Mouse (Mus musculus) G1E (cell line): Measurements from ENCODE around the gene Ccdc127. TPM values are rescaled to one million over a fixed set of nuclear protein-coding genes. Genes with fewer than 3 reads are reported as not detected.

Source experiments
- ATAC-seq: 2 replicates; pipeline ENCODE4 v1.8.0; 2016; ENCODE audit warnings: mild to moderate bottlenecking; ENCODE audit not compliant: insufficient number of reproducible peaks, poor library complexity, low FRiP score, severe bottlenecking; ENCODE audit errors: extremely low read depth
- DNase-seq: peaks from one replicate; pipeline ENCODE4 v3.0.0; 2012; ENCODE audit warnings: low spot score
- H3K27me3 ChIP-seq: 2 replicates; pipeline ENCODE4 v1.6.1; 2012; ENCODE audit warnings: mild to moderate bottlenecking, low read length, inconsistent platforms; ENCODE audit not compliant: insufficient read depth
- H3K36me3 ChIP-seq: replicated peaks from 2 replicates; pipeline ENCODE3; 2012; ENCODE audit warnings: mild to moderate bottlenecking, inconsistent platforms
- H3K4me1 ChIP-seq: 2 replicates; pipeline ENCODE4 v1.6.1; 2012; ENCODE audit warnings: low read depth, low read length, inconsistent platforms, mixed read lengths; ENCODE audit not compliant: insufficient read depth
- H3K4me3 ChIP-seq: 2 replicates; pipeline ENCODE4 v1.5.1; 2012; ENCODE audit warnings: low read depth, mild to moderate bottlenecking, inconsistent platforms, low read length, moderate library complexity, mixed read lengths
- H3K9me3 ChIP-seq: replicated peaks from 2 replicates; pipeline ENCODE4 v1.6.1; 2012; ENCODE audit warnings: inconsistent platforms
- CTCF ChIP-seq: IDR thresholded peaks from 2 replicates; pipeline ENCODE4 v1.5.1; 2012; ENCODE audit warnings: low read depth, low read length, inconsistent platforms, mixed read lengths
- GATA1 ChIP-seq: IDR thresholded peaks from 2 replicates; pipeline ENCODE4 v1.6.1; 2012; ENCODE audit warnings: borderline replicate concordance, low read length, inconsistent platforms, mixed read lengths
- GATA2 ChIP-seq: IDR thresholded peaks from 2 replicates; pipeline ENCODE4 v1.6.1; 2012; ENCODE audit warnings: low read depth, low read length, inconsistent platforms, borderline replicate concordance
- POLR2AphosphoS5 ChIP-seq: IDR thresholded peaks from 2 replicates; pipeline ENCODE4 v1.6.1; 2012; ENCODE audit warnings: low read depth, low read length, inconsistent platforms; ENCODE audit not compliant: insufficient replicate concordance
- TAL1 ChIP-seq: conservative IDR thresholded peaks from 2 replicates; pipeline ENCODE4 v1.6.1; 2012; ENCODE audit warnings: low read depth, low read length, inconsistent platforms, mixed read lengths
- polyA plus RNA-seq: library from polyadenylated mRNA; stranded (reverse); fragments of >175 nt; gene quantifications from 2 replicates; pipeline ENCODE4 v1.2.3, GENCODE M21; 2012
- total RNA-seq, 2 experiments: library from RNA; stranded (forward) in 1 of 2; stranded (reverse) in 1 of 2; fragments of 200-1000 nt in 1 of 2; fragments of >200 nt in 1 of 2; fragmentation: Nextera tagmentation in 1 of 2; gene quantifications; 2 replicates each; pipeline ENCODE4 v1.2.3; 2014 to 2017

Gene Ccdc127
- total RNA-seq (2014; fragmentation: Nextera tagmentation): 81.4 and 83.9 TPM in 2 replicates
- 43.6 and 60.4 TPM in 2 replicates for total RNA-seq (2017)
- 0.54 and 0.65 TPM in 2 replicates for polyA plus RNA-seq

GRCm38 (mm10) chr13:74349566-74350434 is at the start of gene Ccdc127, which contains the start of gene Sdha:
TSS of gene Ccdc127 (plus strand) at chr13:74350309.
TSS of gene Sdha (minus strand) at chr13:74350280.
- TF ChIP-seq POLR2AphosphoS5 (no peak), CTCF (no peak), GATA1 (no peak), TAL1 (no peak), GATA2 (no peak)
- H3K9me3 ChIP-seq: no peaks in the 10 kb centered on the region
- peak within 1 kb of the TSS; percentile 76 for H3K4me3 ChIP-seq
- ATAC-seq (peak; percentile 85), DNase-seq (peak; percentile 88)
- H3K27me3 ChIP-seq: no peaks in the 10 kb centered on the region
- peaks cover 31% of the 10 kb centered on the region for H3K36me3 ChIP-seq
- peaks cover 16% of the 10 kb centered on the region for H3K4me1 ChIP-seq

- no peaks in the 10 kb centered on the region for H3K27me3 ChIP-seq
- peaks cover 49% of the 10 kb centered on the region for H3K36me3 ChIP-seq
- TF ChIP-seq TAL1 (no peak), POLR2AphosphoS5 (no peak), CTCF (peak; percentile 55), GATA2 (no peak), GATA1 (no peak)
- no peak overlapping the region for H3K4me3 ChIP-seq
- no peaks in the 10 kb centered on the region for H3K9me3 ChIP-seq
- no peaks in the 10 kb centered on the region for H3K4me1 ChIP-seq
- ATAC-seq: peak; percentile 48
- peak; percentile 25 for DNase-seq
These were observed 49.0 kb upstream of the Ccdc127 start for GRCm38 (mm10) chr13:74300925-74301606.

GRCm38 (mm10) chr13:74301607-74301984 is 48.5 kb upstream of the Ccdc127 start:
- Histone ChIP-seq H3K4me1 (no peaks in the 10 kb centered on the region), H3K27me3 (no peaks in the 10 kb centered on the region), H3K36me3 (peaks cover 54% of the 10 kb centered on the region), H3K9me3 (no peaks in the 10 kb centered on the region), H3K4me3 (no peak overlapping the region)
- TF ChIP-seq CTCF: no peak
- no peak for TF ChIP-seq TAL1
- TF ChIP-seq GATA1: no peak
- no peak for TF ChIP-seq POLR2AphosphoS5
- no peak for TF ChIP-seq GATA2
- DNase-seq (no peak), ATAC-seq (no peak)

- ATAC-seq (no peak), DNase-seq (no peak)
- Histone ChIP-seq H3K4me3 (no peak overlapping the region), H3K27me3 (no peaks in the 10 kb centered on the region), H3K36me3 (peaks cover 61% of the 10 kb centered on the region), H3K9me3 (no peaks in the 10 kb centered on the region), H3K4me1 (no peaks in the 10 kb centered on the region)
- no peak for TF ChIP-seq GATA1
- TF ChIP-seq GATA2: no peak
- TF ChIP-seq POLR2AphosphoS5: no peak
- no peak for TF ChIP-seq CTCF
- no peak for TF ChIP-seq TAL1
These were observed 47.8 kb upstream of the Ccdc127 start for GRCm38 (mm10) chr13:74302050-74303037.

GRCm38 (mm10) chr13:74305380-74305779 is 44.7 kb upstream of the Ccdc127 start:
- Histone ChIP-seq H3K4me3 (no peak overlapping the region), H3K27me3 (no peaks in the 10 kb centered on the region), H3K4me1 (no peaks in the 10 kb centered on the region), H3K9me3 (no peaks in the 10 kb centered on the region), H3K36me3 (peaks cover 90% of the 10 kb centered on the region)
- DNase-seq: no peak
- TF ChIP-seq GATA2 (no peak), CTCF (no peak), TAL1 (no peak), POLR2AphosphoS5 (no peak), GATA1 (no peak)
- ATAC-seq: no peak
